Mouse (Mus musculus): ENCODE measurements around the gene Tead1.
"Not testable (repeated sequence)": the region's sequence is repeated elsewhere in the genome, so short reads cannot be mapped to it uniquely, and the experiment has no call there.

The Tead1 gene

DNA sequence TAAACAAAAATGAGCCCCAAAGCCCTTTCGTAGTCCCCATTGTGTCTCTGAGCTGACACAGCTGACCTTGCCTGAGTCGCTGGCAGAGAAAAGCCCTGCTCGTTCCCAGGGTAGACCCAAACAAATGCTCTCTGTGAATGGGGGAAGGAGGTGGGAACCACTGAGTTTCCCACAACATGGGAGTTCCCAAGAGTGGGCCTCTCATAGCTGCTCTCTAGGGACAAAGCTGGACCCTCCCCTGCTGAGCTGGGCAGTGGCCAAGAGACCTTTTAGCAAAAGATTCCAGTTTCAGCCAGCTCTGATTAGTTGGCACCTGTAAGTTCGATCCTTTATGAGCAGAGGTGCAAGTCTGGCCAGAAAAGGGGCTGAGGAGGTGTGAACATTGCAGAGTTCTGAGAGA is 243.7 kb downstream of the Tead1 start:
- no peak for DNase-seq (ENCODE audit: low spot score)

GRCm38 (mm10) chr7:112923712-112924111 is 244.6 kb downstream of the Tead1 start:
- DNase-seq (ENCODE audit: low spot score) = no peak

DNA sequence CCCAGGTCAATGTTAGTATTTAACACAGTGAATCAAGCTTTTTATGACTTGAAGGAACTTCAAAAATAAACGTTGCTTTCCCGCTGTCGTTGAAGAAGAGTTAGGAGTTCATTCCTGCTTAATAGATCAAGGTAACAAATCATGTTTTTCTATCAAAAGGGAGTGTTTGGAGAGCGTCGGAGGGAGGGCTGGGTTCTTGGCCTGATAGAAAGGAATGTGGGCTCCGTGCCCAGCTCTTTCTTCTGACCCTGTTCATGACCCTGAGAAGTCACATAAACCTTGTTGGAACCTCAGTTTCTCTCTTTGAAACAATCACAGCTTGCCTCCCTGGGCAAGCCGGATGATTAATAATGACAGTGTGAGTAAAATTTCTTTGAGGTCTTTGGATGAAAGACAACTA is 251.6 kb downstream of the Tead1 start:
- DNase-seq (ENCODE audit: low spot score) = no peak

DNA sequence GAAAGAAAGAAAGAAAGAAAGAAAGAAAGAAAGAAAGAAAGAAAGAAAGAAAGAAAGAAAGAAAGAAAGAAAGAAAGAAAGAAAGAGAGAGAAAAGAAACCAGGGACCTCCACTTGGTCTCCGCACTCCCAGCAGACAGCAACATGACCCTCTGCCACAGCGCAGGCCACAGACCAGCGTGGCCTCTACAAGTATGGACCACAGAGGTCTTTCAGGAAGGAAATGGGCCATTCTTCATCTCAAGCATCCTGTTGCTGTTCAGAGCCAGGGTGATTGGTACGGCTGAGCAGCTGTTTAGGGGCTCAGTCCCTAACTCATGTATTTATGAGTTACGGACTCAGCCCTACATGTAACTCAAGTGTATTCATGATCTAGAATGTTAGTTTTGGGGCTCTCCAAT is 256.8 kb downstream of the Tead1 start:
- not testable (repeated sequence) for DNase-seq (ENCODE audit: low spot score)

DNA sequence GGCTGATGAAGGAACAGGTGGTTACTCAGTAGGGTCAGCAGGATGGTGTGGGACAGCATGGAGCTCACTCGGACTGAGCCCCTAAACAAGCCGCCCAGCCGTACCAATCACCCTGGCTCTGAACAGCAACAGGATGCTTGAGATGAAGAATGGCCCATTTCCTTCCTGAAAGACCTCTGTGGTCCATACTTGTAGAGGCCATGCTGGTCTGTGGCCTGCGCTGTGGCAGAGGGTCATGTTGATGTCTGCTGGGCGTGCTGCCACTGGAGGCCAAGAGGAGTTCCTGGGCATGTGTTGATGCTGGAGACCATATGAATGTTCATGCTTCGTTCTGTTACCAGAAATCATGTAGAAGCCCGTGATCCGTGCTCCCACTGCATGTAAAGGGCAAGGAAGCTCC is 258.0 kb downstream of the Tead1 start:
- no peak for DNase-seq (ENCODE audit: low spot score)

DNA sequence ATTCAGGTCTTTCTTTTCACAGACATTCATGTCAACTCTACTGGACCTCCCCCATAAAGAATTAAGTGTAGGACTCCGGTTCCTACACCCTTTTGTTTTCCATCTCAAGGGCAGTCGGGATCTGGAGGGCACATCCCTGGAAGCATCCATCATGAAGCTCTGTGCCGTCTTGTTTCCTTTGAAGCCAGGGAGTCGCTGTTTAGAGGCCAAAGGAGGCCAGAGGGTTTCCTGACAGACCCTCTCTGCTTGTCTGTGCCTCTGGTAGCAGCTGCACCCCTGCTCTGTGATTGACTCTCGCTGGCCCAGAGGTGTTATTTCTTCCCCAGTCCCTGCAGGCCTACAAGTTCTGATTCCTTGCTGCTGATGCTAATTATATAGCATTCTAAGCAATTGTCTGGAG is 259.8 kb downstream of the Tead1 start:
- no peak for DNase-seq (ENCODE audit: low spot score)

- no peak for DNase-seq (ENCODE audit: low spot score)
These were observed 263.4 kb downstream of the Tead1 start for GRCm38 (mm10) chr7:112942567-112942966.

- DNase-seq (ENCODE audit: low spot score) = no peak
These were observed 263.9 kb downstream of the Tead1 start for GRCm38 (mm10) chr7:112943056-112943455.

- DNase-seq (ENCODE audit: low spot score) = no peak
These were observed 267.6 kb downstream of the Tead1 start for GRCm38 (mm10) chr7:112946706-112947105.

GRCm38 (mm10) chr7:112953777-112954291 is 274.7 kb downstream of the Tead1 start, which contains the start of gene Rassf10:
Gene Rassf10 (plus strand): TSS chr7:112953962.
- DNase-seq (ENCODE audit: low spot score) = no peak

- DNase-seq (ENCODE audit: low spot score) = no peak
These were observed 275.4 kb downstream of the Tead1 start for GRCm38 (mm10) chr7:112954351-112955102.

DNA sequence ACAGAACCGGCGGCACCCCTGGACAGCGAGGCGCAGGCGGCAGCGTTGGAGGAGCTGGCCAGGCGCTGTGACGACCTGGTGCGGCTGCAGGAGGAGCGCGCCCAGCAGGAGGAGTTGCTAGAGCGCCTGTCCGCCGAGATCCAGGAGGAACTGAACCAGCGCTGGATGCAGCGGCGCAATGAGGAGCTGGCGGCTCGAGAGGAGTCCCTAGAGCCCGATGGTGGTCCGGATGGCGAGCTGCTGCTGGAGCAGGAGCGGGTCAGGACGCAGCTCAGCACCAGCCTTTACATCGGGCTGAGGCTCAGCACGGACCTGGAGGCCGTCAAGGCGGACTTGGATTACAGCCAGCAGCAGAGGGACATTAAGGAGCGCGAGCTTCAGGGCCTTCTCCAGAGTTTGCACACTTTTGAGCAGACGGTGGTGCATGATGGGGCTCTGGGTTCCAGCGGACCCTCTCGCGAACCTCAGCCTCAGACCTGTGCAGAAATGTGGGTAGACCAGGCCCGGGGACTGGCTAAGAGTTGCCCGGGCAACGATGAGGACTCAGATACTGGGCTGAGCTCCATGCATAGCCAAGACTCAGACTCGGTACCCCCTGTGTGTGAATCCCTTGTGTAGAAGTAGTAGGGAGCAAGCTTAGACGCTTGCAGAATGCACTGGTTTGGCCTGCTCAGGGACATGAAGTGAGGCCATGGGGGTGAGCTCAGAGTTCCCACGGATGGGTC is 276.1 kb downstream of the Tead1 start:
- no peak for DNase-seq (ENCODE audit: low spot score)

DNA sequence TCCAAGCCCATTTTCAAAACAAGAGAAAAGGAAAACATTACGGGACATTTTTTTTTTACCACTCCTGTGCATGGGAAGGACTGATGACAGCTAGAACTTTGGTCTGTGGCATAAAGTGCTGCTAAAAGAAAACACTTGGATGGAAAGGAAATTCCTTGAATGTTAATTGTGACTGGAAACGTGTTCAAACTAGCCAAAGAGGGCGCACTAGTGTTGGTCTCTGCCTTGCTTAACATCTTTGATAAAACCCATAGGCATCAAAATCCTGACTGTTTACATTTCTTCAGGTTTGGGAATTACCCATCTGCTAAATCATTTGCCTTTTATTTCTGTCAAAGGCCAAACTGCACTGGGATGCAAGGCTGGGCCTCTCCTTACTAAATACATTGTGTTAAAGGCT is 276.8 kb downstream of the Tead1 start:
- no peak for DNase-seq (ENCODE audit: low spot score)

All from c-Kit-positive CD71-positive TER-119-positive erythroid progenitor cells, embryonic 14.5 days (primary cell).